Mouse (Mus musculus) MEL (cell line): ENCODE data around the gene Atg16l1. TPM values are rescaled to one million over a fixed set of nuclear protein-coding genes. Genes with fewer than 3 reads are reported as not detected.

Experiments used
- DNase-seq: peaks from one replicate; pipeline ENCODE4 v3.0.0; 2011; ENCODE audit warnings: low read depth, low spot score
- H3K27ac ChIP-seq: 2 replicates; pipeline ENCODE4 v1.5.1; 2012; ENCODE audit warnings: low read depth, mild to moderate bottlenecking, control low read depth, low read length, moderate library complexity; ENCODE audit not compliant: control insufficient read depth
- H3K27me3 ChIP-seq, 2 experiments: fragments of 150-350 bp in 1 of 2; sonication (generic) in 1 of 2; 2 replicates each; pipeline ENCODE4 v1.6.1; 2012; ENCODE audit warnings: low read length in 2 of 2, mild to moderate bottlenecking in 2 of 2, improper control_type of control experiment in 1 of 2, moderate library complexity in 1 of 2; ENCODE audit not compliant: insufficient read depth in 2 of 2, control insufficient read depth in 1 of 2
- H3K36me3 ChIP-seq, 2 experiments: 2 replicates each; pipeline ENCODE4 v1.6.1; 2012 to 2014; ENCODE audit warnings: low read length in 2 of 2, improper control_type of control experiment in 1 of 2, inconsistent platforms in 1 of 2, mild to moderate bottlenecking in 1 of 2; ENCODE audit not compliant: insufficient read depth in 2 of 2, control insufficient read depth in 1 of 2
- H3K4me1 ChIP-seq, 2 experiments: fragments of 150-350 bp in 1 of 2; sonication (generic) in 1 of 2; 2 replicates each; pipeline ENCODE4 v1.6.1; 2012; ENCODE audit warnings: low read length in 2 of 2, improper control_type of control experiment in 1 of 2, mild to moderate bottlenecking in 1 of 2; ENCODE audit not compliant: insufficient read depth in 2 of 2, control insufficient read depth in 1 of 2
- H3K4me3 ChIP-seq, 2 experiments: fragments of 150-350 bp in 1 of 2; sonication (generic) in 1 of 2; 2 replicates each; pipeline ENCODE4 v1.5.1; 2012; ENCODE audit warnings: low read depth in 2 of 2, low read length in 2 of 2, mild to moderate bottlenecking in 2 of 2, moderate library complexity in 2 of 2, control low read depth in 1 of 2, improper control_type of control experiment in 1 of 2; ENCODE audit not compliant: control insufficient read depth in 1 of 2, insufficient read depth in 1 of 2
- H3K79me2 ChIP-seq: 2 replicates; pipeline ENCODE4 v1.6.1; 2012; ENCODE audit warnings: mild to moderate bottlenecking, low read length, moderate library complexity; ENCODE audit not compliant: control insufficient read depth, poor library complexity, insufficient read depth
- H3K9ac ChIP-seq: 2 replicates; pipeline ENCODE4 v1.6.1; 2012; ENCODE audit warnings: low read depth, mild to moderate bottlenecking, control low read depth, low read length, moderate library complexity; ENCODE audit not compliant: control insufficient read depth, poor library complexity, severe bottlenecking
- H3K9me3 ChIP-seq: fragments of 150-350 bp; sonication (generic); replicated peaks from 2 replicates; pipeline ENCODE4 v1.6.1; 2012; ENCODE audit warnings: mild to moderate bottlenecking, low read length, improper control_type of control experiment, moderate library complexity; ENCODE audit not compliant: insufficient read depth
- CTCF ChIP-seq, 3 experiments: IDR thresholded peaks in 2 of 3; conservative IDR thresholded peaks in 1 of 3; 2 replicates each; pipeline ENCODE4 v1.5.1; 2011 to 2012; ENCODE audit warnings: low read length in 3 of 3, low read depth in 2 of 3, mild to moderate bottlenecking in 2 of 3, improper control_type of control experiment in 1 of 3, inconsistent platforms in 1 of 3, mixed read lengths in 1 of 3, moderate library complexity in 1 of 3; ENCODE audit not compliant: control insufficient read depth in 1 of 3, insufficient read depth in 1 of 3, poor library complexity in 1 of 3, severe bottlenecking in 1 of 3
- EP300 ChIP-seq, 2 experiments: IDR thresholded peaks; 2 replicates each; pipeline ENCODE4 v1.6.1; 2011; ENCODE audit warnings: improper control_type of control experiment in 2 of 2, low read length in 2 of 2, low read depth in 1 of 2, mild to moderate bottlenecking in 1 of 2
- ETS1 ChIP-seq: IDR thresholded peaks from 2 replicates; pipeline ENCODE4 v1.6.1; 2012; ENCODE audit warnings: low read depth, mild to moderate bottlenecking, inconsistent platforms, low read length, improper control_type of control experiment, moderate library complexity
- GATA1 ChIP-seq: IDR thresholded peaks from 2 replicates; pipeline ENCODE4 v1.6.1; 2011; ENCODE audit warnings: low read depth, low read length, improper control_type of control experiment
- KAT2A ChIP-seq: conservative IDR thresholded peaks from 2 replicates; pipeline ENCODE4 v1.6.1; 2012; ENCODE audit warnings: low read depth, low read length, improper control_type of control experiment, inconsistent platforms
- MAFK ChIP-seq: IDR thresholded peaks from 2 replicates; pipeline ENCODE4 v1.6.1; 2011; ENCODE audit warnings: low read depth, mild to moderate bottlenecking, low read length, improper control_type of control experiment, borderline replicate concordance
- MAX ChIP-seq: IDR thresholded peaks from 2 replicates; pipeline ENCODE4 v1.6.1; 2011; ENCODE audit warnings: low read length, improper control_type of control experiment
- MYB ChIP-seq: IDR thresholded peaks from 2 replicates; pipeline ENCODE4 v1.6.1; 2011; ENCODE audit warnings: mild to moderate bottlenecking, low read depth, low read length, improper control_type of control experiment
- NELFE ChIP-seq: IDR thresholded peaks from 2 replicates; pipeline ENCODE4 v1.6.1; 2011; ENCODE audit warnings: low read depth, low read length, improper control_type of control experiment
- NRF1 ChIP-seq: IDR thresholded peaks from 2 replicates; pipeline ENCODE4 v1.6.1; 2014; ENCODE audit warnings: low read depth, mild to moderate bottlenecking, inconsistent platforms, low read length, improper control_type of control experiment, moderate library complexity; ENCODE audit not compliant: poor library complexity, insufficient read depth, severe bottlenecking
- POLR2A ChIP-seq, 2 experiments: IDR thresholded peaks; 2 replicates each; pipeline ENCODE4 v1.6.1; 2011 to 2012; ENCODE audit warnings: low read length in 2 of 2, mild to moderate bottlenecking in 2 of 2, control low read depth in 1 of 2, improper control_type of control experiment in 1 of 2, low read depth in 1 of 2, moderate library complexity in 1 of 2; ENCODE audit not compliant: control insufficient read depth in 1 of 2, insufficient read depth in 1 of 2, poor library complexity in 1 of 2
- RAD21 ChIP-seq: IDR thresholded peaks from 2 replicates; pipeline ENCODE4 v1.6.1; 2011; ENCODE audit warnings: mild to moderate bottlenecking, low read depth, low read length, improper control_type of control experiment
- RCOR1 ChIP-seq: IDR thresholded peaks from 2 replicates; pipeline ENCODE4 v1.6.1; 2012; ENCODE audit warnings: low read depth, mild to moderate bottlenecking, inconsistent platforms, low read length, improper control_type of control experiment
- SIN3A ChIP-seq: IDR thresholded peaks from 2 replicates; pipeline ENCODE4 v1.6.1; 2012; ENCODE audit warnings: low read length, improper control_type of control experiment, inconsistent platforms
- TCF12 ChIP-seq: IDR thresholded peaks from 2 replicates; pipeline ENCODE4 v1.6.1; 2014; ENCODE audit warnings: low read depth, mild to moderate bottlenecking, inconsistent platforms, low read length, improper control_type of control experiment, moderate library complexity
- UBTF ChIP-seq: IDR thresholded peaks from 2 replicates; pipeline ENCODE4 v1.6.1; 2012; ENCODE audit warnings: low read depth, mild to moderate bottlenecking, inconsistent platforms, low read length, improper control_type of control experiment, moderate library complexity, borderline replicate concordance; ENCODE audit not compliant: insufficient read depth
- ZC3H11A ChIP-seq: IDR thresholded peaks from 2 replicates; pipeline ENCODE4 v1.6.1; 2012; ENCODE audit warnings: low read depth, mild to moderate bottlenecking, inconsistent platforms, low read length, improper control_type of control experiment
- ZKSCAN1 ChIP-seq: IDR thresholded peaks from 2 replicates; pipeline ENCODE4 v1.6.1; 2012; ENCODE audit warnings: low read depth, mild to moderate bottlenecking, inconsistent platforms, low read length, improper control_type of control experiment, moderate library complexity
- polyA plus RNA-seq, 2 experiments: library from polyadenylated mRNA; stranded (reverse) in 1 of 2; unstranded in 1 of 2; fragments of >175 nt in 1 of 2; fragments of >200 nt in 1 of 2; gene quantifications; 2 replicates each; pipeline versions ENCODE4 v1.2.1 to v1.2.4; 2012; ENCODE audit warnings: low replicate concordance in 2 of 2, low read depth in 1 of 2; ENCODE audit not compliant: insufficient read length in 2 of 2, insufficient read depth in 1 of 2, missing spikeins in 1 of 2
- total RNA-seq: library from RNA; depleted of rRNA; stranded (reverse); fragments of 300-350 nt; gene quantifications from 2 replicates; pipeline ENCODE4 v1.2.3, GENCODE M21; 2012

The Atg16l1 gene
- total and polyA plus RNA-seq, 3 experiments, result 33.8 to 34.0 TPM; not detected in 1

DNA sequence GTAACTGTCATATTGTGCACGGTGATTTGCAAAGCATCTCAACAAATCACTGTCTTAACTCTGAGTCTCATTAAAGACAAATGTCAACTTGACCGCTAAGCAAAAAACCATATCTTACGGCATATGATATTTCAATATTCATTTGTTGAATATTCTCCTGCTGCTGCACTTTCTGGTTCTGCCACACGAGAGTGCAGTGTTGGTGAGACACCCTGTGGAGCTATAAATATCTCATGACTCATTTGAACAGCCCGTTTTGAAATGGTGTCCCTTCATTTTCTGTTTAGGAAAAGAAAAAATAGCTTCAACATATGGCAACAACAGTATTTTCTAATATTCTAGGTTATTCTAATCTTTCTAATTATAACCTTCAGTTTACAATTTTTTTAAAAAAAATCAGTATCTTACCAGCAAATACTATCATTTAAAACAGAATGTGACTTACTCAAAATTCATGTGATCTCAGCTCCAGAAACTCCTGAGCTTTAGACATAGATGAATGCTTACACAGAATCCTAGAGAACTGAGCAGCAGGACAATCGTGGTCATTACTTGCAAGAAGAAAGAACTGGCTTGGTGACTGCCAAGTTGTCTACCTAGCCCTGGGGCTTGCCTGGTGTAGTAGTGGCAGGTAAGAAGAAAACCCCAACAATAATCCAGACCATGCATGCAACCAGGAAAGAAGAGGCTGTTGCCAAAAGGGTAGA lies 14.9 kb upstream of the Atg16l1 start:
- Histone ChIP-seq H3K4me3 (no peak overlapping the region), H3K36me3 (no peaks in the 10 kb centered on the region), H3K27ac (no peak overlapping the region), H3K4me1 (no peaks in the 10 kb centered on the region), H3K9me3 (no peaks in the 10 kb centered on the region), H3K9ac (no peak overlapping the region), H3K27me3 (no peaks in the 10 kb centered on the region; a peak in 1 of 4 replicates), H3K79me2 (no peaks in the 10 kb centered on the region)
- TF ChIP-seq POLR2A (IDR thresholded peaks at IDR 0.05; ENCODE audit: control insufficient read depth in 1 of 2, insufficient read depth in 1 of 2, low read depth in 1 of 2, low read length in 2 of 2, poor library complexity in 1 of 2), result no peak
- TF ChIP-seq MYB, result no peak
- no peak for TF ChIP-seq MAX
- no peak for TF ChIP-seq ZKSCAN1
- no peak for TF ChIP-seq RAD21
- no peak for TF ChIP-seq TCF12
- no peak for DNase-seq

DNA sequence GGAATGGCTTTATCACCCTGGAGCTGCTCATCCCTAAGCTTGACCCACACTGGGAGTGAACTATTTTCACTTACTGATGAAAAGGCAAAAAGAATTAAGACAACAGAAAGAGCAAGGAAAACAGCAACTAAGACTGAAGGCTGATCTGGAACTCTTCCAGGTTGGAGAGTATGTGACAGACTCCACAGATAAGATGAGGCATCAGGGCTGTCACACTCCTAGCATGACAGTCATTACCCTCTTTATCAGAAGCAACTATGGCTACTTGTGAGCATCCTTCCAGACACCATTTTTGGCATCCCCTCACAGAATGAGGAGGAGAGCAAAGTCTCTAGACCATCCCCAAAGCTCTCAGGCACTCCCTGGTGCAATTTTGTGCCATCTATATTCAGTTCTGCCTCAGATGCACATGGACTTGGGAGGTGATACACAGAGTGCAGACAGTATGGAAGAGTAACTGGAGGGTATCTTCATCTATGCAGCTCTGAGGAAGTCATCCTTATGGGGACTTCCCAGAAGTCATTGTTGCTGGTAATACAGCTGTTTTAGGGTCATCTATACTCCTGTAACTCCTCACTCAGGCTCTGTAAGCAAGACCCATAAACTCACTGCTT lies 6.2 kb upstream of the Atg16l1 start:
- Histone ChIP-seq H3K79me2 (no peaks in the 10 kb centered on the region), H3K36me3 (peaks cover 0 to 3% of the 10 kb centered on the region in 2 experiments; a peak in 2 of 4 replicates), H3K27ac (no peak overlapping the region), H3K27me3 (no peaks in the 10 kb centered on the region), H3K4me3 (no peak overlapping the region), H3K4me1 (peaks cover 3 to 6% of the 10 kb centered on the region in 2 experiments)
- peak; percentile 58 for DNase-seq
- TF ChIP-seq GATA1 (peak; percentile 65), RCOR1 (peak; percentile 38; the same call in 1 of the 2 replicates), KAT2A (no peak), SIN3A (peak; percentile 49), CTCF (IDR thresholded peaks at IDR 0.05 in 2 of 3, conservative IDR thresholded peaks at IDR 0.05 in 1 of 3; ENCODE audit: control insufficient read depth in 1 of 3, insufficient read depth in 1 of 3, low read depth in 2 of 3, low read length in 3 of 3, poor library complexity in 1 of 3, severe bottlenecking in 1 of 3) (no peak), MAX (no peak), MAFK (no peak), NRF1 (no peak), EP300 (IDR thresholded peaks at IDR 0.05; ENCODE audit: low read depth in 1 of 2, low read length in 2 of 2) (peak in 1 of 2 experiments; percentile 26; a peak in 1 of 4 replicates), ETS1 (0 out of 2 replicates have a peak, but pooled peaks have one; percentile 21), ZC3H11A (no peak), UBTF (no peak), NELFE (no peak)
- TF ChIP-seq, all 39 proteins: peak for 5
- no peaks in the 10 kb centered on the region for H3K9me3 ChIP-seq
- H3K9ac ChIP-seq, result no peak overlapping the region
